Mouse (Mus musculus) adrenal gland (tissue): ENCODE results near the gene Adgrg5.

Experiments used
- intact Hi-C: fragments of 180-260 bp; cut with DNase I; formaldehyde crosslinking; loops from one replicate; pipeline ENCODE4 v1.15.1; 2025
- long read RNA-seq, 2 experiments: library from polyadenylated mRNA; unstranded; transcript quantifications; one replicate each; pipeline ENCODE4 v2.0.0; 2020; ENCODE audit warnings: borderline replicate concordance in 1 of 2; ENCODE audit not compliant: insufficient replicate concordance in 1 of 2

Gene Adgrg5
- long read RNA-seq, experiment 1: 0 reads
- long read RNA-seq, experiment 2: 0 reads

DNA sequence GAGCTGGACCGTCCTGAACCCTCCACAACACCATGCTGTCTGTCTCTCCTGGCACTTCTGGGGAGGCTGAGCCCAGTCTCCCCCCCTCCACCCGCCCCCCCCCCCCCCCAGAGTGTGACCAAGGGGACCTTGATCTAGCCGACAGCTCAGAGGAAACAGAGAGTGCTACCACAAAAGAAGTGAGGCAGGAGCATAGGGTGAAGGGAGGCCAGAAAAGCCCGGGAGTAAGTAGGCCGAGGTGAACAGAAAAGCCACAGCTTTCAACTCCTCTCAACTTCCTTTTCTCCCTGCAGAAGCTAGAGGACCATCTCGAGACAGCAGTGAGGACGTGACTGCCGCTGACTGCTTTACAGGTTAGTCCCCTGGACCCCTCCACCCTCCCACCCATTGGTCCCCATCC is at the start of gene Adgrg5:
TSS of gene Adgrg5 (plus strand) at position 290 of the 400 bp plus-strand sequence.
- intact Hi-C loops: no loop called here

DNA sequence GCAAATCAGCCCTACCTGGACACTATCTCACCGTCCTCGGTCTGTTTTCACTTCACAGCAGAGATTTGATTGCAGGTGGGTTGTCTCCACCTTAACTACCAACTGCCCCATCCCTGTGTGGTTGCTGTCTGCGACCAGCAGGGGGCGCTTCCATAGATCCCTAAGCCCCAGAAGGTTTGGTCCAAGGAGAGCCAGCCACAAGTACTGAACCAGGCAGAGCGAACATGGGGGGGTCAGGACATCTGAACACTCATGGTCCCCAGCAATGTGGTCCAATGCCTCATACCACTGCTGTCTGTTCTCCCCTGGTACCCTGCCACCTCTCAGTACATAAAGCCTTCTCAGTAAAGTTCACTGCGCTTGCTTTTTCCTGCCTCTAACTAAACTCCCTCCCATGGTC is 49.1 kb upstream of the Adgrg5 start:
- intact Hi-C loops: no loop called here

DNA sequence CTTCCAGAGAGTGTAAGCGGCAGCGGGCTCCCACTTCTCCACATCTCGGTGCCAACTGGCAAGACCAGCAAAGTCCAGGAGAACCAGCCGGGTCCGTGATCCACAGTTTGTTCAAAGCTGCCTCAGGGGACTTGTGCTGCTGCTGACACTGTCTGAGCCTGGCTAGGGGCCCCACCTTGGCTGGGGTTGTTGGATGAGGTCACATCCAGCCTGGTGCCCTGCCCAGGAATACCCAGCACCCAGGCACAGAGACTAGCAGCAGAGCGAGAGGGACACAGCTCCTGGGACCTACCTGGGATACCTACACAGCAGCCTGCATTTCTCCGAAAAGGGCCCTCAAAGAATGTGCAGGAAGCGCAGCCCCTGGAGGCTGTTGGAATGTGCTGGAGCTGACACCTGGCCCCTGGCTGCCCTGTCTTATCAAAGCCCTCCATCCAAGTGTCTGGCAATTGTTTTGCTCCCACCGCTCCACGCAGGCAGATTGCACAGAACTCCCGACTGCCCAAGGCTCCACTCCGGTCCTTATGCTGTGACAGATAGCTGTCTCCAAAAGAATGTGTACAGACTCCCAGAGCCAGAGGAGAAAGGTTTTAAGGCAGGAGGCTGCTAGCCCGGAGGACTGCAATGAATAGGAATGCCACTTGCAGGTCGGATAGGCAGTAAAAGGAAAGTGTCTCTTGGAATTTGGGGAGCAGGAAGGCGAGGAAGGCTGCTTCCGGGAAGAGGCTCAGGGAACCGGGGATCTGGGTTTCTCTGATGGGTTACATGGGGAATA is 48.2 kb upstream of the Adgrg5 start:
- intact Hi-C loops: no loop called here

DNA sequence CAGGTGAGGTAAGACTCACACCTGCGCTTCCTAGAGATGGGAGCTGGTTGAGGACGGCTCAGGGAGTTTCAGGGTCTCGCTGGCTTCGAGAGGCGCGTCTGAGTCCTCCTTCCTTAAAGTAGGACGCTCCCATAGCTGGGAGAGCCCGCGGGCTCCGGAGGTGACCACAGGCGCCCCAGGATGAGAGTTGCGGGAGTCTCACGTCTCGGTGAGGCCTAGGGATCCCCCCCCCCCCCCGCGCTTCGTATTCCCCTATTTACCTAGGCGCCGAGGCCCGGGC is 47.7 kb upstream of the Adgrg5 start:
- intact Hi-C loops: loop anchor here (2.0 kb wide), 1 partner anchor 33 kb away; no protein-coding TSS in a partner anchor

DNA sequence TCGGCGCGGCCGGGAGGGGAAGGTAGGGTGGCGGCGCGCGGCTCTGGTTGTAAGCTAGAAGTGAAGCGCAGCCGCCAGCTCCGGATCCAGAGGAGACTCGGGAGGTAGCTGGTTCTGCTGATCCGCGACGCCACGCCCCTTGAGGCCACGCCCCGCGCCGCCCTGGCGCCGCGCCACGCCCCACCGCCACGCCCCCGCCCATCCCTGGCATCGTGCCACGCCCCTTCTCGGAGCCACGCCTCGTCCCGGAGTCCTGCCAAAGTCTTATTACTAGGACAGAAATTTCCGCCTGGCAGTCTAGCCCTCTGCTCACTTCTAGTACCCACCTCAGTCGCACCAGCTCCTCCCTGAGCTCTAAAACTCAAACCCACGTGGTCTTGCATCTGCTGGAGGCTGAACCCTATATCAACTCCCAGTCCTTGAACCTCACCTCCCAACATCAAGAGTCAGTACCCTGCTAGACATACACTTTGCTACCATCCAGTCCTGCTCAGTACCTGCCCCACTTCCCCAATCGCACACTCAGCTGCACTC is 47.2 kb upstream of the Adgrg5 start, which contains the start of gene Dok4:
TSS of gene Dok4 (minus strand) at position 134 of the 534 bp plus-strand sequence.
- intact Hi-C loops: loop anchor here (2.0 kb wide), 1 partner anchor 33 kb away; no protein-coding TSS in a partner anchor

DNA sequence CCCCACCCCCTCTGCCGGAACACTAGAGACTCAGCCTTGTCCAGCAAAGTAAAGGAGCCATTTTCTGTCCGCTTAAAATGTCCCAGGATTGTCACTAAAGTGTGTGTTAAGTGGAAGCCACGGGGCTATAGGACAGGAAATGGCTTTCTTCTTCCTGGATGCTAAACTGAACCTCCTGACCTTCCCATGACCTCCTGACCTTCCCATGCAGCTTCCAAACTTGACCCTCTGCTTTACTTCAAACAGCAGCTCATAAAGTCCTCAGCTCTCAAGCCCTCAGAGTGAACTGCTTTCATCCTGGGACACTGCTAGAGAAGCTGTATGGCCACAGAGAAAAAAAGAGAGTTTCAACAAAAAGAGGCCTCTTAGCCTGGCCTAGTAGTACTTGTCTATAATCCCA is 46.7 kb upstream of the Adgrg5 start:
- intact Hi-C loops: loop anchor here (2.0 kb wide), 1 partner anchor 32 kb away; no protein-coding TSS in a partner anchor

DNA sequence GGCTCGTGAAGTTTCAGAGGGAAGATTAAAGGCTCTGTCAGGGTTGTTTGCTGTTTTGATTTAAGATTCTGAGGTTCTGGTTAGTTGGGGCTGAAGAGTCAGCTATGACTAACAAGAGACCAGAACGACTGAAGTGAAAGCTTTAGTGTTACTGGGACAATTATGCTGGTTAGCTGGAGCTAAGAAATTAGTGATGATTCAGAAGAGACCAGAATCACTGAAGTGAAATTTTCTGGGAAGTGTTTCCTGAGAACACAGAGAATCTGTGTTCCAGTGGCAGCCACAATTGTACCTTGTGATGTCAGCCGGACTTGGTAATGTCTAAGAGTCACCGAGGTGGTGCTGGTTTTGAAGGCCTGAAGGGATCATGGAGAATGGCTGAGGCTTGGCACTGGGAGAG is 42.8 kb upstream of the Adgrg5 start:
- intact Hi-C loops: no loop called here

DNA sequence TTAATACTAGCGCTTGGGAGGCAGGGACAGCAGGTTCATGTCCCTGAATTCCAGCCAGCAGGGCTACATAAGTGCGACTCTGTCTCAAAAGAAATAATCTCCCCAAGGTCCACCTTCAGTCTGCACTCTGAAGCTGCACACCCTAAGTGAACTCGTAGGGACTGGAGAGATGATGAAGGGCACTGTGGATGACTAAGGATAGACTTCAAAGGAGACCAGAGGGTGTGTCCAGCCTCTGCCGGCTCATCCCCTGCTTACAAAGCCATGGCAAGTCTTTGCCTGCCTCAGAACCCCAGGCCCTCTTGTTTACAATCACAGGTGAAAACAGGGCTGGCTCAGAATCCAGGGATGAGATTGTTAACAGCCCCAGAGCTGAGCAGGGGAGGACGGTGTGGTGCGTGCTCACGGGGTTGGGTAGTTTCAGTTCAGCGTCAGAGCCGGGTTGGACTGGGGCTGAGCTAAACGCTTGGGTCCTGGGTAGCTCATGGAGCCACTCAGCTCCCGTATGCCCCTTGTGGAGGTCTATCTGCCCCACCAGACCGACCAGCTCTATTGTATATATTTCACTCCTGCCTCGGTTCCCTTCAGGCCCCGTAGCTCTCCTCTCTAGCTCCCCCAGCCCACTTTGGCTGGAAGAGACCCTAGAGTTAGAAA is 35.0 kb upstream of the Adgrg5 start:
- intact Hi-C loops: no loop called here

DNA sequence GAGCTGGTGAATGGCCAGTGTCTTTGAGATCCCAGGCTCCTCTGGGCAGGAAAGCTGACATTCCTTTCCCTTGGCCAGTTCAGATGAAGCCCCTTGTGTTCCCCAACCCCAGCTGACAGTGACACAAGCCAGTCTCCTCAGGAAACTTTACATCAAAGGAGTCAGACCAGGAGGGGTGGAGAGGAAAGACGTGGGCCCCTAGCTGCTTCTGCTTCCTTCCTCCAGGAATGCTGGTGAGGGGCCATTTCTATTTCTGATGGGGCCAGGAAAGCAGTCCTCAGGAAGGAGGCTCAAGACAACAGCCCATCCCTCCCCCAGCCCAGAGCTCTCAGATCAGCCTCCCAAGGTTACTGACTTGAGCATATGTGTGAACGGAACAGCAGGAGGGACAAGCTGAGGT is 30.6 kb upstream of the Adgrg5 start:
- intact Hi-C loops: no loop called here

DNA sequence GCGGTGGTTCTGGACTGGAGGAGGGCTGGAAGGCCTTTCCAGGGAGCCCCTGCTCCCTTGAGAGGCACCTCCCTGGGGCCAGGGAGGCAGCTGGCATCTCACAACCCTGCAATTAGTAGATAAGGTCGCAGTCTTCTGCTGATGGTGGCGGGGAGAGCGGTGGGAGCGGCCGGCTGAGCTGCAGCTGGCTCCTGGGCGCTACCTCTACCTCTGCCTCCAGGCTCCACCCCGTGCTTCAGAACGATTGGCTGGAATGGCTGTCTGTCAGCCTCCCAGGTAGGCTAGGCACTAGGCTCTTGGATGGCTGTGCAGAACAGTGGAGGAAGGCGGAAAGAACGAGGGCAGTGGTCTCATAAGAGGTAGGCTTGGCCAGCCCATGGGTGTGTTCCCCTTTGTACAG is 24.2 kb upstream of the Adgrg5 start:
- intact Hi-C loops: no loop called here

DNA sequence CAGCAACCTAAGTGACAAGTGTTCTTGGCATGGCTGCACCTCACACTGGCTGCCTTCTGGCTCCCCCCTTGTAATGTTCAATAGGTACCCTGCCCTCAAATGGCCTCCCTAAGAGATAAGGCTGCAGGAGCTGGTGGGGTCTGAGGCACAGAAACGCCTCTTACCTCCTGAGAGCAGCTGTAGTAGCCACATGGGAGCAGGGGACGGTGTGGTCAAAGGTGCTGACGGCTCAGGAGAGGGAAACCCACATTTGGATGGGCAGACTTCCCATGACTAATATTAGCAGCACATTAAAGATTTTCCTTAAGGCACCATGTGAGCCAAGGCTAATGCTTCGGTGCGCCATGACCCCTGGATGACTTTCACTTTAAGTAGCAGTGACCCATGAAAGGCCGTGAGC is 22.9 kb upstream of the Adgrg5 start:
- intact Hi-C loops: no loop called here

DNA sequence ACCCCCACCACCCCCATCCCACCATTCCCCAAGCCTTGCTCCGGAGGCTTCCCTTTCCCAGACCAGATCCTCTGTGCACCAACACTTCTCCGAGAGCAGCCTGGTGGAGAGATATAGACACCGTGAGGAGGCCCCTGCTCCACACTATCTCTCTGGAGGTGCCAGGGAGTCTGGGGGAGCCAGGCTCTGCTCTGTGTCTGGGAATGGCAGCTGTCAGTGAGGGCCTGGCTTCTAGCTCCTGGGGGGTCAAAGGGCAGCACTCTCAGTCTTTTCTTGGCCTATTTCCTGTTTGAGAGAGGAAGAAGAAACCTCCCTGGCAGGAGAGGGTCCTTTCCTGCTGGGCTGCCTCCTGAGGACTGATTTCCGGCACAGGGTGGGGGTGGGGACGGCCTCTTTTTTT is 22.5 kb upstream of the Adgrg5 start:
- intact Hi-C loops: no loop called here

DNA sequence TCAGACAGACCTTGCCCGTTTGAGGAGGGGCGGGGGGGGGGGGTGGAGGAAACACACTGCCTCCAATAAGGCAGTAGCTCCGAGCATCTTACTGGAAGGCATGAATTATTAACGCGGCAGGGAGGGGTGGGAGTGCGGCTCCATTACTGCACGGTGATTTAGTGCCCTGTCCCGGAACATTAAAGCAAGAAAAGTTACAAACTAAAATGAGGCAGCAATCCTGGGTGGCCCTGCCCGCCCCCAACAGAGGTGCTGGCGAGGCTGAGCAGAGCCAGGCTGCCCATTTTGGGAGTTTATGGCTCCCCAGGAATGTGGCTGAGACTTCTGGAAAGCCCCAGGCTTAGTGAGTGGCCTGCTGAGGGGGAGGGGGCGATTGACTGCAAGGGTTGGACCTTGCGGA is 19.8 kb upstream of the Adgrg5 start:
- intact Hi-C loops: no loop called here

DNA sequence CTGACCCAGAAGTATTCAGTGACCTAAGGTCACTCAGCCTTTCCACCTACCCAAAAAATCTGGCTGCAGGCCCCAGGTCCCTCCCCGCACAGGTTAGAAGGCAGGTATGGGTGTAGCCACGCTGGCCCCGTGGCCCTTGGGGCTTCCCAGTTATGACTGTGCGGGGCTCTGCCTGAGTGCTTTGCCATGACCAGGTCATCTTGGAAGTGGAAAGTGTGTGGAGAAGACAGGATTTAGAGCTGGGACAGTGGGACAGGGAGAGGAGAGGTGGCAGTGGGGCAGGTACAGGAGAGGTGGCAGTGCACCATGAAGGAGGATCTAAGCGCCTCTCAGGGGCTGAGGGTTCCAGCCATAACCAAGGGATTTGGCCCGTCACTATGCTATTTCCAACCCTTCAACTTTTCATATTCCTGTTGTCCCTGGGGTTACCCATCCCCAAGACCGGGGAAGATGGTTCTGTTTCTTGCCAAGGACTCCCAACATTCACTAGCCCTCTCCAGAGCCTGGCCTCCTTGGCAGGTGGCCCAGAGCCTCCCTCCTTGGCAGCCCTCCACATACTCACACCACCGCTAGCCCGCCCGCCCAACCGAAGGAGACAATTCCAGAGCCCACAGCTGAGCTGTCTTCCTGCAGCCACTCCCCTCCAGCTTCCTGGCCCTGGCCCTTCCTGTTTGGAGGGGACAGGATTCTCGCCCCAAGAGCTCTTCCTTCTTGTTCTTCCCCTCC is 18.9 kb upstream of the Adgrg5 start:
- intact Hi-C loops: loop anchor here (5.0 kb wide), 1 partner anchor 82 kb away; no protein-coding TSS in a partner anchor

DNA sequence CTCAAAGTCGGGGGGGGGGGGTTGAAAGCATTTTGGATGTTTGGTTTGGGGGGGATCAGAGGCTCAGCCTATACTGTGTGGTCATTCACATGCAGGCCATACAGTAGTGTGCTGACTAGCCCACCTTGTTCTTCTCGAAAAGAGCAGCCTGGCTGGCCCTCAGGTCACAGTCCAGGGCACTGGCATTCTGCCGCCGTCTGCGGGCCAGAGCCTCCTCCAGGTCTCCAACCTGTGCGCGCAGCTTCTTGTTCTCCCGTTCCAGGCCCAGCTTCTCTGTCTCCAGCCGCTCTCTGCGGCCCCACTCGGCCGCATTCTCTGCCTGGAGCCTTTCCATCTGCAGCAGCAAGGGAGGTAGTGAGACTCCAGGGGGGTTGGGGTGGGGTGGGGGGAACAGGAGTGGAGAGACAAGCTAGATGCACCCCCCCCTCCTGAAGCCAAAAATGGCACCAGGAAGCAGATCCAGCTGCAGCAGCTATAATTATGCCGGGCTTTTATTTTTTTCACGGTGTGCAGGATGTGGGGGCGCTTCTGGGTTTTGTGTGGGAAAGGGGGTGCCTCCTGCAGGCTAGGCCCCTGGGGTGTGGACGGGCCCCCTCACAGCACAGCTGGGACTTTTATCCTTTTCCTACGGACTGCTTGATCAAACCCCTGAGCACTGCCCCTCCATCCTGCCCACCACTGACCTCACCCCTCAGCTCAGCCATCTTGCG is 15.7 kb upstream of the Adgrg5 start:
- intact Hi-C loops: loop anchor here (2.0 to 5.0 kb wide), 2 partner anchors 31 to 85 kb away; partner anchors contain the start of gene Dok4

DNA sequence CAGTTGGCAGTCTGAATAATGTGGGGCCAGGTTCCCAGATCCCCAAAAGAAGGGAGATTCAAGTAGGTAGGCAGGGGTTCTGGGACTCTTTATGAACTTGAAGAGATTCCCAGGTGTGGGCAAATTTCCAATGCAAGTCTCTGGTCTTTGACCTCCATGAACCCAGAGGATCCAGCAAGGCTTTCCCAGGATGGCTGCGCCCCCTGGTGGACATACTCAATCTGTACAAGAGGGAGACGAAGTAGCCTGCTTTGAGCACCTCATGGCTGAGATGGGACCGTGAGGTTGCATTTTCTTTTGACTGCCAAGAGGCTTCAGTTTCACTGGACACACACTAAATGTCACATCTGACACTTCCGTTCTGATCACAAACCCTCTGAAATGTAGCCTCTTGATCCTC is 14.6 kb upstream of the Adgrg5 start:
- intact Hi-C loops: loop anchor here (2.0 to 5.0 kb wide), 2 partner anchors 32 to 87 kb away; partner anchors contain the start of gene Dok4

DNA sequence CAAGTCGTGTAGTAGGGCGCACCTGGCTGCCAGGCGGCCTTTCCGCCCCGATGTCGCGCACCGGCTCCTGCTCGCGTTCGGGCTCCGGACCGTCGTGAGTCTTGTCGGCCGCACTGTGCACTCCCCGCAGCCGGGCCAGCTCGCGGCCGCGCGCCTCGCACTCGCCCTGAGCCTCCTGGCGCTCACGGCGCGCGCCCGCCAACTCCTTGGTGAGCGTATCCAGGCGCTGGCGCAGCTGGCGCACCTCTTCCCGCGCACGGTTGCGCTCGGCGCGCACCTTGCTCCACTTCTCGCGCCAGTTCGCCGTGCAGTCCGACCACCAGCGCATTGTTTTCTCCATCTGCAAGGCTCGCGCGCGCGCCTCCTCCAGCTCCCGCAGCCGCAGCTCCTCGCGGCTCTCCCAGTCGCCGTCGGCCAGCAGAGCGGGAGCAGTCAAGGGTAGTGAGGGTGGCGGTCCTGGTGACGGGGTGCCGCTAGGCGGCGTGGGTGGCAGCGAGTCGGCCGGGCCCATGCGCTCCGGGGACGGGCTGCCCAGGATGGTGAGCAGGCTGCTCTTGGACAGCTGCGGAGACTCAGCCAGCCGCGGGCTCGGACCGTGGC is 10.3 kb upstream of the Adgrg5 start:
- intact Hi-C loops: loop anchor here (5.0 kb wide), 1 partner anchor 206 kb away; no protein-coding TSS in a partner anchor

DNA sequence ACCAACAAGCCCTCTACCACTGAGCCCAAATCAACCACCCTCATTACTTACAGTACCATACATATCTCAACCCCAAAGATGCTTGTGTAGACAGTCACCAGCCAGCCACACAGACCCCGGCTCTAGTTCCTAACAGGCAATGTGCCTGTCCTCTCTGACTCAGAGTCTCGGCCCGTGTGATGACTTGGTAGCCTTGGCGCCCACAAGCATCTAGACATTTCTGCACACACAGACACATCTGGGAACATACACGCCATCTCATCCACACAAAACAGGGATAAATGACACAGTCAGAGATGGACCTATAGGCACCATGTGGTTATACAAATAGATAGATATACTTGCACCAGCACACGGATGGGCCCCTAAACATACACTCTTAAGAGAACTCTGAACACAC is 9.2 kb upstream of the Adgrg5 start:
- intact Hi-C loops: loop anchor here (5.0 kb wide), 1 partner anchor 207 kb away; no protein-coding TSS in a partner anchor

DNA sequence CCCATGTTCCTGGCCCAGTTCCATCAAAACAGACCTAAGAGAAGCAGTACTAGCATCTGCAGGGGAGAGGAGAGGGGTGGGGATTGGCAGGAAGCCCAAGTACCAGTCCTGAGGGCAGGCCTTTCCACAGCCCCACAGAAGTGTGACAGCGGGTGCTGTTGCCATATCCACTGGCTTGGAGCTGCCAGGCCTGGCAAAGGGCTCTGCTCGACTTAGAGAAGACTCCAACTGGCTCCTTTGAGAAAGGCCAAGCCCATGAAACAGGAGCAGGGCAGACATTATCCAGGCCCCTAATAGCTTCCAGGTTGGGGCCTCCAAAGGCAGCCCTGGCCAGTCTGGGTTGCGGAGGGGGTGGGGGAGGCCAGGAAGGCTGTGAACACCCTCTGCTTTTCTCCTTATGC is 8.8 kb upstream of the Adgrg5 start:
- intact Hi-C loops: loop anchor here (5.0 kb wide), 1 partner anchor 207 kb away; no protein-coding TSS in a partner anchor

DNA sequence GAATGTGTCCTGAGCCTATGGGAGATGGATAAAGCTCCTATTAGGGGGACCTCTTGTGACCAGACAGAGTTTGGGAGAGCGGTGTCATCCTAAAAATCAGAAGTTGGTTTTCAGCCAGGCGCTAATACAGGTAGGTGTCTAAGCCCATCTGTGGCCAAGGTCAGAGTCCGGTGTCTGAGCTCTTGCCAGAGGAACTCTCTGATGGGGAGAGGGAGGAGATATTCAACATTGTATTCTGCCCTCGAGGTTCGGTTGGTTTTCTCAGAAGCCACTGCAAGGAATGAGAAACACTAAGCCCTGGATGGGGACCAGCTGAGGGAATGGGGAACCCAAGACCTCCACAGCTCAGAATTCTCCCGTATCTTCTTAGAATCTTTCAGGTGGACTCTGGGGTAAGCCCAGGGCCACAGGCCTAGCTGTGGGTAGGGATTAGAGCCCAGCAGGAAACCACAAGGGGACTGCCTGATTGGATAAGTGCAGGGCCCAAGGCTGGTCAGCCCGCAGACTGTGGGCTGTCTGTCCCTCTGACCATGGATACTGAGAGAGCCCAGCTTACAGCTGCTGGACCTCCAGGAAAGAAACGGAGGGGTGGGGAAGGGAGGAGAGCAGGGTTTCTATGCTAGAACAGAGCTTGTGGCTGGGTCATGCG is 7.1 kb upstream of the Adgrg5 start:
- intact Hi-C loops: no loop called here
